Mouse (Mus musculus): ENCODE measurements around the gene Gm21854. TPM values are rescaled to one million over a fixed set of nuclear protein-coding genes. Genes with fewer than 3 reads are reported as not detected.

The Gm21854 gene
- total RNA-seq (2023): not detected

GRCm38 (mm10) chrY:5656686-5657085 lies at the start of gene Gm21854:
TSS of gene Gm21854 (plus strand) at chrY:5656986.

Other genes with a start within 250 kb of the Gm21854 start
- not detected for gene Gm20914, start 69.0 kb downstream of the Gm21854 start, total RNA-seq (2023)
- gene Gm28171, start 136.4 kb downstream of the Gm21854 start, total RNA-seq (2023): not detected